Mouse (Mus musculus): Measurements from ENCODE around the gene Pdlim4. TPM values are rescaled to one million over a fixed set of nuclear protein-coding genes. Genes with fewer than 3 reads are reported as not detected.
"Not testable (repeated sequence)": the region's sequence is repeated elsewhere in the genome, so short reads cannot be mapped to it uniquely, and the experiment has no call there.

The Pdlim4 gene
- total RNA-seq, 1 experiment from 2014 or later = 2.3 TPM

GRCm38 (mm10) chr11:54028044-54028951, 40.5 kb downstream of the Pdlim4 start, which contains the start of gene Slc22a4:
Gene Slc22a4, minus strand, starts transcription at chr11:54028090.
- ATAC-seq (ENCODE audit: extremely low read depth, insufficient number of reproducible peaks, low FRiP score, poor library complexity, severe bottlenecking) = peak; percentile 65

GRCm38 (mm10) chr11:54027131-54028043, 41.4 kb downstream of the Pdlim4 start:
- ATAC-seq (ENCODE audit: extremely low read depth, insufficient number of reproducible peaks, low FRiP score, poor library complexity, severe bottlenecking) = no peak

GRCm38 (mm10) chr11:54026491-54027041, 42.2 kb downstream of the Pdlim4 start:
- ATAC-seq (ENCODE audit: extremely low read depth, insufficient number of reproducible peaks, low FRiP score, poor library complexity, severe bottlenecking) = no peak

GRCm38 (mm10) chr11:54021396-54022093, 47.3 kb downstream of the Pdlim4 start:
- no peak for ATAC-seq (ENCODE audit: extremely low read depth, insufficient number of reproducible peaks, low FRiP score, poor library complexity, severe bottlenecking)

GRCm38 (mm10) chr11:54018893-54019732, 49.7 kb downstream of the Pdlim4 start:
- ATAC-seq (ENCODE audit: extremely low read depth, insufficient number of reproducible peaks, low FRiP score, poor library complexity, severe bottlenecking) = no peak

GRCm38 (mm10) chr11:54017596-54017995, 51.2 kb downstream of the Pdlim4 start:
- ATAC-seq (ENCODE audit: extremely low read depth, insufficient number of reproducible peaks, low FRiP score, poor library complexity, severe bottlenecking) = no peak

- no peak for ATAC-seq (ENCODE audit: extremely low read depth, insufficient number of reproducible peaks, low FRiP score, poor library complexity, severe bottlenecking)
Measured at GRCm38 (mm10) chr11:54016051-54016450, 52.8 kb downstream of the Pdlim4 start.

GRCm38 (mm10) chr11:54012961-54013360, 55.9 kb downstream of the Pdlim4 start:
- no peak for ATAC-seq (ENCODE audit: extremely low read depth, insufficient number of reproducible peaks, low FRiP score, poor library complexity, severe bottlenecking)

- ATAC-seq (ENCODE audit: extremely low read depth, insufficient number of reproducible peaks, low FRiP score, poor library complexity, severe bottlenecking) = no peak
Measured at GRCm38 (mm10) chr11:54011255-54011654, 57.6 kb downstream of the Pdlim4 start.

- no peak for ATAC-seq (ENCODE audit: extremely low read depth, insufficient number of reproducible peaks, low FRiP score, poor library complexity, severe bottlenecking)
Measured at GRCm38 (mm10) chr11:54008416-54008920, 60.3 kb downstream of the Pdlim4 start.

GRCm38 (mm10) chr11:54007717-54008116, 61.1 kb downstream of the Pdlim4 start:
- no peak for ATAC-seq (ENCODE audit: extremely low read depth, insufficient number of reproducible peaks, low FRiP score, poor library complexity, severe bottlenecking)

- no peak for ATAC-seq (ENCODE audit: extremely low read depth, insufficient number of reproducible peaks, low FRiP score, poor library complexity, severe bottlenecking)
Measured at GRCm38 (mm10) chr11:54006901-54007300, 61.9 kb downstream of the Pdlim4 start.

- not testable (repeated sequence) for ATAC-seq (ENCODE audit: extremely low read depth, insufficient number of reproducible peaks, low FRiP score, poor library complexity, severe bottlenecking)
Measured at GRCm38 (mm10) chr11:54006362-54006761, 62.5 kb downstream of the Pdlim4 start.

Other genes starting within 250 kb of the Pdlim4 start
- gene Gm12216, start 209.8 kb downstream of the Pdlim4 start, total RNA-seq (2017) = 10.1 and 12.6 TPM in 2 replicates
- 7.7 and 10.0 TPM in 2 replicates for gene Slc22a5, start 177.4 kb downstream of the Pdlim4 start, total RNA-seq (2017)
- 0.12 TPM in 1 of 2 replicates, not detected in the other for gene Slc22a21, start 88.7 kb downstream of the Pdlim4 start, total RNA-seq (2017)
- 2.9 and 6.3 TPM in 2 replicates for gene Slc22a4, start 40.9 kb downstream of the Pdlim4 start, total RNA-seq (2017)
- gene P4ha2, start 31.1 kb upstream of the Pdlim4 start, total RNA-seq (2017) = not detected in 2 replicates
- not detected in 2 replicates for gene Csf2, start 180.7 kb upstream of the Pdlim4 start, total RNA-seq (2017)
- not detected in 2 replicates for gene Il3, start 198.3 kb upstream of the Pdlim4 start, total RNA-seq (2017)
- 0.12 TPM in 1 of 2 replicates, not detected in the other for gene Acsl6, start 234.8 kb upstream of the Pdlim4 start, total RNA-seq (2017)